Mouse (Mus musculus) cortical plate, adult 2 months (tissue): Measurements from ENCODE around the gene Tmprss9.

ENCODE experiments used
- CTCF ChIP-seq: fragments of 200-500 bp; IDR thresholded peaks from 2 replicates; pipeline ENCODE4 v1.5.1; 2011; ENCODE audit warnings: mild to moderate bottlenecking, control low read depth, low read length; ENCODE audit not compliant: insufficient read depth; ENCODE audit errors: extremely low read depth
- POLR2A ChIP-seq: fragments of 200-500 bp; IDR thresholded peaks from 2 replicates; pipeline ENCODE4 v1.6.1; 2011; ENCODE audit warnings: mild to moderate bottlenecking, low read length, control low read depth; ENCODE audit not compliant: insufficient read depth; ENCODE audit errors: extremely low read depth

- TF ChIP-seq CTCF (no peak), POLR2A (no peak)
These were observed 30.0 kb downstream of the Tmprss9 start for GRCm38 (mm10) chr10:80901409-80902272.
